Mouse (Mus musculus) thymus, adult 2 months (tissue): ENCODE data around the gene Greb1.

Experiments
- CTCF ChIP-seq: fragments of 200-500 bp; IDR thresholded peaks from 2 replicates; pipeline ENCODE4 v1.5.1; 2012; ENCODE audit warnings: mild to moderate bottlenecking, control low read depth, low read length, moderate library complexity, borderline replicate concordance; ENCODE audit not compliant: control insufficient read depth, poor library complexity, insufficient read depth; ENCODE audit errors: extremely low read depth
- POLR2A ChIP-seq: fragments of 200-500 bp; IDR thresholded peaks from 2 replicates; pipeline ENCODE4 v1.6.1; 2012; ENCODE audit warnings: mild to moderate bottlenecking, low read length, control low read depth, moderate library complexity; ENCODE audit not compliant: control insufficient read depth, poor library complexity, insufficient read depth; ENCODE audit errors: extremely low read depth

DNA sequence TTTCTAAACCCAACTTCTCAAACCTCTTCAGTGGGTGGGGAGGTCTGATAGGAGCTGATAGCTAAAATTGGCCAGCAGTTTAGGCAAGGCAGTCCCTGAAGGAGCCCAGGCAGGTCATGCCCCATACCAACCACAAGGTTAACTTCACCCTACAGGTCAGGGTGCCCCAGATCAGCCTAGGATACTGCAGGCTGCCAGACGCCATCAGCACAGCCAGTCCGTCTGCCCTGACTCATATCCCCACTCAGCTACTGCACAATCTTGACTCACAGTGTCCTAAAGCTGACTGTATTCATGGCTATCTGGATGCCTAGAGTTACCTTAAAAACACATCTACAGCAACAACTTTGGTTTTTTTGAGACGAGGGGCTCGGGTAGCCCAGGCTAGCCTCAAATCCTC lies 10.2 kb downstream of the Greb1 start:
- TF ChIP-seq CTCF (no peak), POLR2A (no peak)
